Mouse (Mus musculus) spleen, adult 2 months (tissue): ENCODE measurements at regions not wholly inside any gene's neighbourhood (a gene's known extent, or its start where the extent isn't known, plus 50 kb on each side); places are given as distances from the start of the nearest gene placed in this dataset.
A peak's percentile ranks its signal among the peaks of the same experiment; 100 is the strongest.

Source experiments
- DNase-seq, 2 experiments: peaks; one replicate each; pipeline versions ENCODE4 v3.0.0 to v3.0.0-alpha.2; 2012 to 2021; ENCODE audit warnings: low spot score in 2 of 2, low read depth in 1 of 2
- H3K27ac ChIP-seq: fragments of 200-500 bp; 2 replicates; pipeline ENCODE4 v1.5.1; 2012; ENCODE audit warnings: low read length, inconsistent platforms; ENCODE audit not compliant: insufficient read depth
- H3K27me3 ChIP-seq: fragments of 200-500 bp; 2 replicates; pipeline ENCODE4 v1.6.1; 2012; ENCODE audit warnings: mild to moderate bottlenecking, moderate library complexity, low read length, inconsistent platforms; ENCODE audit not compliant: control insufficient read depth, insufficient read depth
- H3K36me3 ChIP-seq: fragments of 200-500 bp; 2 replicates; pipeline ENCODE4 v1.6.1; 2012; ENCODE audit warnings: mild to moderate bottlenecking, low read length, inconsistent platforms; ENCODE audit not compliant: control insufficient read depth, insufficient read depth
- H3K4me1 ChIP-seq: fragments of 200-500 bp; 2 replicates; pipeline ENCODE4 v1.6.1; 2011; ENCODE audit warnings: inconsistent platforms; ENCODE audit not compliant: control insufficient read depth, insufficient read depth, insufficient read length
- H3K4me3 ChIP-seq: fragments of 200-500 bp; 2 replicates; pipeline ENCODE4 v1.5.1; 2011; ENCODE audit warnings: mild to moderate bottlenecking, inconsistent platforms; ENCODE audit not compliant: insufficient read depth, insufficient read length; ENCODE audit errors: extremely low read depth
- CTCF ChIP-seq: fragments of 200-500 bp; IDR thresholded peaks from 2 replicates; pipeline ENCODE4 v1.5.1; 2011; ENCODE audit warnings: mild to moderate bottlenecking, inconsistent platforms; ENCODE audit not compliant: insufficient read depth, insufficient read length, insufficient replicate concordance; ENCODE audit errors: extremely low read depth
- POLR2A ChIP-seq: fragments of 200-500 bp; IDR thresholded peaks from 2 replicates; pipeline ENCODE4 v1.6.1; 2011; ENCODE audit warnings: low read depth, low read length, inconsistent platforms
- WGBS: fragments of 180-500 bp; shearing (Covaris S2); methylation state at CpG from one replicate; pipeline ENCODE4 v1.1.7; 2018; 5-methylcytosine and 5-hydroxymethylcytosine counted together

GRCm38 (mm10) chr7:90030486-90031250 is 49.9 kb upstream of the Eed start:
- TF ChIP-seq POLR2A (no peak), CTCF (no peak)

GRCm38 (mm10) chr7:90033086-90033485 is 52.3 kb upstream of the Eed start:
- peak overlapping the region; percentile 58 for H3K27ac ChIP-seq
- H3K4me1 ChIP-seq: peaks cover 18% of the 10 kb centered on the region
- no peaks in the 10 kb centered on the region for H3K27me3 ChIP-seq
- TF ChIP-seq CTCF: no peak
- TF ChIP-seq POLR2A: no peak
- DNase-seq: no peak
- no peaks in the 10 kb centered on the region for H3K36me3 ChIP-seq
- 90% methylated on average over 2 of the region's 2 CpGs for WGBS
- H3K4me3 ChIP-seq: no peak overlapping the region

More at GRCm38 (mm10) chr7:90030486-90031250, 49.9 kb upstream of the Eed start:
- no peak for DNase-seq
- Histone ChIP-seq H3K27me3 (no peaks in the 10 kb centered on the region), H3K4me1 (peaks cover 18% of the 10 kb centered on the region), H3K4me3 (no peak overlapping the region), H3K36me3 (no peaks in the 10 kb centered on the region), H3K27ac (peak overlapping the region; percentile 60)
- WGBS: 69% methylated on average over 6 of the region's 6 CpGs

- WGBS: 44% methylated on average over 9 of the region's 9 CpGs
- Histone ChIP-seq H3K4me3 (no peak overlapping the region), H3K36me3 (no peaks in the 10 kb centered on the region), H3K27ac (peak overlapping the region; percentile 58), H3K4me1 (peaks cover 18% of the 10 kb centered on the region), H3K27me3 (no peaks in the 10 kb centered on the region)
- DNase-seq: peak in 1 of 2 experiments; percentile 39
- no peak for TF ChIP-seq POLR2A
- TF ChIP-seq CTCF: no peak
These were observed 53.0 kb upstream of the Eed start for GRCm38 (mm10) chr7:90033640-90034312.

- Histone ChIP-seq H3K36me3 (no peaks in the 10 kb centered on the region), H3K27ac (no peak overlapping the region), H3K4me3 (no peak overlapping the region), H3K4me1 (peaks cover 12% of the 10 kb centered on the region; the same call in 1 of the 2 replicates), H3K27me3 (no peaks in the 10 kb centered on the region)
- TF ChIP-seq POLR2A (no peak), CTCF (no peak)
- 81% methylated on average over 3 of the region's 3 CpGs for WGBS
- no peak for DNase-seq
These were observed 53.7 kb upstream of the Eed start for GRCm38 (mm10) chr7:90034498-90034897.

GRCm38 (mm10) chr7:90035396-90035795 is 54.6 kb upstream of the Eed start:
- WGBS: 79% methylated on average over 7 of the region's 7 CpGs
- H3K4me3 ChIP-seq: no peak overlapping the region
- no peaks in the 10 kb centered on the region for H3K36me3 ChIP-seq
- peaks cover 12% of the 10 kb centered on the region; the same call in 1 of the 2 replicates for H3K4me1 ChIP-seq
- H3K27me3 ChIP-seq: no peaks in the 10 kb centered on the region
- TF ChIP-seq POLR2A (no peak), CTCF (no peak)
- no peak overlapping the region for H3K27ac ChIP-seq
- DNase-seq: no peak

GRCm38 (mm10) chr7:90037736-90038135 is 57.0 kb upstream of the Eed start:
- Histone ChIP-seq H3K27ac (no peak overlapping the region), H3K36me3 (no peaks in the 10 kb centered on the region), H3K4me3 (no peak overlapping the region), H3K27me3 (no peaks in the 10 kb centered on the region), H3K4me1 (peaks cover 10% of the 10 kb centered on the region; the same call in 1 of the 2 replicates)
- 94% methylated on average over 4 of the region's 4 CpGs for WGBS
- no peak for DNase-seq
- TF ChIP-seq POLR2A (no peak), CTCF (no peak)
